Mouse (Mus musculus) stomach, postnatal 0 days (tissue): Measurements from ENCODE around the gene Cdc42ep1.
A peak's percentile ranks its signal among the peaks of the same experiment; 100 is the strongest.

ENCODE experiments used
- CTCF ChIP-seq: IDR thresholded peaks from 2 replicates; pipeline ENCODE4 v1.5.1; 2016; ENCODE audit warnings: antibody characterized with exemption, low read depth, mild to moderate bottlenecking, moderate library complexity
- EP300 ChIP-seq: optimal IDR thresholded peaks from 2 replicates; pipeline ENCODE3; 2016; ENCODE audit warnings: antibody characterized with exemption

DNA sequence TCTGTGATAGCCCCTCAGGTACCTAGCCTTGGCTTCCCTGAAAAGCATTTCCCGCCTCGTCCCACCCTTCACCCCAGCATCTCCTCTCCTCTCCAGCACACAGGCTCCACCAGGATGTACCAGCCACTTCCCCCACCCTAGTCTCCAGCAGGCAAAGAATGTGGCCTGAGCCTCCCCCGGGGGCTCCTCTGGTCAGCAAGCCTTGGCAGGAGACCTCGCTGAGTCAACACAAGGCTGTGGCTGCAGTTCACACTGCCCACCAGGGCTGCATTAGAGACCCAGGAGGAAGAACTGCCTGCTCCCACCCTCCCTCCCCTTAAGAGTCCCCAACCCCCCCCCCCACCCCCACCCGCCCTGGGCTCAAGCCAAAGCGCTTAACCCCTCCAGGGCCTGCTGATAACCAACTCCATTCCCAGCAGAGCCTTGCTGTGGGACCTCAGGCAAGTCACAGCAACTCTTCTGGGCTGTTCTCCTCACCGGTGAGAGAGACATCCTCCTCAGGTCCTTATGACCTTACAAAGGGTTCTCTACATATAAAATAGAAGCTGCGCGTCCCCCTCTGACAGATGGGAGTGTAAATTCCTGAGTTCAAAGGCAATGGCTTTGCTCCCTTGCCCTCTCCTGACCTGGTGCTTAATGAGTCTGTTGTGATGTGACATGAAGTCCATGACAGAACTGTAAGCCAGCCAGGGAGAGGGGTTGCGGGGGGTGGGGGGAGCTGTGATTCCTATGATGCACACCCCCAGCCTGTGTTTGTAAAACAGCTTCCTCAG, 8.0 kb upstream of the Cdc42ep1 start:
- TF ChIP-seq CTCF (0 out of 2 replicates have a peak, but pooled peaks have one; percentile 6), EP300 (no peak)
